Mouse (Mus musculus): Measurements from ENCODE around the gene Tas1r2. TPM values are rescaled to one million over a fixed set of nuclear protein-coding genes. Genes with fewer than 3 reads are reported as not detected.

The Tas1r2 gene
- total and polyA plus RNA-seq, 2 experiments from 2014 or later: 0.05 TPM; not detected in 1

GRCm38 (mm10) chr4:139683728-139684638, 30.6 kb downstream of the Tas1r2 start:
- no peak for TF ChIP-seq CTCF (IDR thresholded peaks at IDR 0.05; ENCODE audit: low read depth)
- WGBS: 77% methylated on average over 22 of the region's 22 CpGs
- no peaks in the 10 kb centered on the region for H3K27me3 ChIP-seq (ENCODE audit: insufficient read depth, low read length)

GRCm38 (mm10) chr4:139684639-139685017, 31.3 kb downstream of the Tas1r2 start:
- peak; percentile 81 for DNase-seq
- Histone ChIP-seq H3K4me3 (ENCODE audit: low read depth, low read length) (no peak overlapping the region), H3K27me3 (ENCODE audit: insufficient read depth, low read length) (no peaks in the 10 kb centered on the region), H3K36me3 (ENCODE audit: insufficient read depth) (no peaks in the 10 kb centered on the region), H3K4me1 (ENCODE audit: insufficient read depth) (no peaks in the 10 kb centered on the region), H3K9me3 (ENCODE audit: low read length) (0 out of 2 replicates have a peak, but pooled peaks cover 4% of the 10 kb centered on the region), H3K27ac (ENCODE audit: low read depth, low read length) (no peak overlapping the region), H3K9ac (no peak overlapping the region), H3K4me2 (ENCODE audit: low read depth) (no peak overlapping the region)
- no peak for ATAC-seq
- peak; percentile 85 for TF ChIP-seq CTCF (IDR thresholded peaks at IDR 0.05; ENCODE audit: low read depth)
- 14% methylated on average over 3 of the region's 3 CpGs for WGBS

More at GRCm38 (mm10) chr4:139683728-139684638, 30.6 kb downstream of the Tas1r2 start:
- H3K4me2 ChIP-seq (ENCODE audit: low read depth): no peak overlapping the region
- H3K4me1 ChIP-seq (ENCODE audit: insufficient read depth): no peaks in the 10 kb centered on the region
- DNase-seq (no peak), ATAC-seq (no peak)
- H3K4me3 ChIP-seq (ENCODE audit: low read depth, low read length): no peak overlapping the region
- no peak overlapping the region for H3K9ac ChIP-seq
- H3K27ac ChIP-seq (ENCODE audit: low read depth, low read length): no peak overlapping the region
- no peaks in the 10 kb centered on the region for H3K36me3 ChIP-seq (ENCODE audit: insufficient read depth)
- 0 out of 2 replicates have a peak, but pooled peaks cover 4% of the 10 kb centered on the region for H3K9me3 ChIP-seq (ENCODE audit: low read length)

DNA sequence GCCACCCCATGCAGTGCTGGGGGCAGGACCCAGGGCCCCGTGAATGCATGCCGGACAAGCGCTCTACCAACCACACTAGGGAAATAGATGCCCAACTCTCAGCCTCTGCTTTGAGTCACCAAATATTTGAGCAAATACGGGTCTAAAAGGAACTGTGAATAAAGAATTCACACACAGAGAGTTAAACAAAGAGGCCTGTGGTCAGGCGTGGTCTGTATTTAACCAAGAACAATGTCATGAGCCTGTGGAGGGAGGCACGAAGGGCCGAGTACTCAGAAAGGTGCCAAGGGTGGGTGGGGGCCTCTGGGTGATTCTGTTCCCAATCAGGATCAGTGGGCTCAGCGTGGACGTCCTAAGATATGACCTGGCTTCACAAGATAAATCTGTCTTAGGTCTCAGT, 34.7 kb downstream of the Tas1r2 start:
- Histone ChIP-seq H3K4me2 (ENCODE audit: low read depth) (no peak overlapping the region), H3K27me3 (ENCODE audit: insufficient read depth, low read length) (no peaks in the 10 kb centered on the region), H3K4me3 (ENCODE audit: low read depth, low read length) (no peak overlapping the region), H3K4me1 (ENCODE audit: insufficient read depth) (no peaks in the 10 kb centered on the region), H3K9ac (no peak overlapping the region), H3K9me3 (ENCODE audit: low read length) (no peaks in the 10 kb centered on the region), H3K36me3 (ENCODE audit: insufficient read depth) (no peaks in the 10 kb centered on the region), H3K27ac (ENCODE audit: low read depth, low read length) (no peak overlapping the region)
- no peak for TF ChIP-seq CTCF (IDR thresholded peaks at IDR 0.05; ENCODE audit: low read depth)
- no peak for DNase-seq
- 46% methylated on average over 9 of the region's 9 CpGs for WGBS
- ATAC-seq: no peak

DNA sequence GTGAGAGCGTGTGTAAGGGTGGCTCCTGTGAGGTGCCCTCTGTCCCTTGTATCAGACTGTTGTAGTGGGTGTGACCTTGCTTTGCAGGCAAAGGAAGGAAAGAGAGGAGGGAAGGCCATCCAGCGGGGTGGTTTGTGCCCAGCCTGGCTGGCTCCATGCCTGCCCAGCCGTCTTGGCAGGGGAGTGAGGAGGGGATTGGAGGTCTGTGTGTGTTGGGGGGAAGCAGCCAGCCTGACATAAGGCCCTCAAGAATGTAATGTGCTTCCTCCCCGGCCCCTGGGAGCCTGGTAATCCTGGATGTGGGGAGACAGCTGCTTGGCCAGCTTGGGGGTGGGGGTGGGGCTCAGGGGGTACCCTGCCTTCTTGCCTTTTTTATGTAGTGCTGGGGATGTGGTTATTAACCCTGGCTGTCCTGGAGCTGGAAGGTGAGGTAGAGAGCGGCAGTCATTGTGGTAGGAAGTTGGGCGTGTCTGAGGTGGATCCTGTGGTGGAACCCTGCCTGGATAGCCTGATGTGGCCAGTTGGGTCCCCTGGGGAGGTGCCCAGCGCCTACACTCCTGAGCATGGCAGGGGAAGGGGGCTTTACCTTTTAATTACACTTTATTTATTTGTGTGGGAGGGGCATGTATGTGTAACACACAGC, 36.4 kb downstream of the Tas1r2 start:
- Histone ChIP-seq H3K4me3 (ENCODE audit: low read depth, low read length) (no peak overlapping the region), H3K4me2 (ENCODE audit: low read depth) (no peak overlapping the region), H3K27me3 (ENCODE audit: insufficient read depth, low read length) (no peaks in the 10 kb centered on the region), H3K27ac (ENCODE audit: low read depth, low read length) (no peak overlapping the region), H3K9ac (no peak overlapping the region), H3K36me3 (ENCODE audit: insufficient read depth) (no peaks in the 10 kb centered on the region), H3K9me3 (ENCODE audit: low read length) (no peaks in the 10 kb centered on the region), H3K4me1 (ENCODE audit: insufficient read depth) (no peaks in the 10 kb centered on the region)
- WGBS: 27% methylated on average over 7 of the region's 7 CpGs
- DNase-seq: no peak
- no peak for TF ChIP-seq CTCF (IDR thresholded peaks at IDR 0.05; ENCODE audit: low read depth)
- ATAC-seq: no peak

DNA sequence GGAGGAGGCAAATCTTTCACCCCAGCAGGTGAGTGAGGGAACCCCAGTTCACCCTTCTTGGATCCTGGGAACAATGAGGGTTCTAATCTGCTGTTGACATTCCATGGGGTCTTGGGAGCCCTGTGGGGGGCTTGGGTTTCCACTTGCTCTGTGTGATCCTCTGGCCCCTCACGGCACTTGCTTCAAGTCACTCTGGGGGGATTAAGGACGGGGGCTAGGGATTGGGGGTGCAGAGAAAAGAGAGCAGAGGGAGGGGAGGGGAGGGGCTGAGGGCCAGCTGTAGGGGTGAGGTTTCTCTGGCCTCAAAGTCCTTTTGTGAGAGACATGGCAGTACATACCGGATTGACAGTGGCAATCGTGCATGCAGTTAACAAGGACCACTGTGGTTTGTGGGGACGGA, 40.0 kb downstream of the Tas1r2 start:
- Histone ChIP-seq H3K4me3 (ENCODE audit: low read depth, low read length) (no peak overlapping the region), H3K9me3 (ENCODE audit: low read length) (no peaks in the 10 kb centered on the region), H3K4me1 (ENCODE audit: insufficient read depth) (no peaks in the 10 kb centered on the region), H3K9ac (no peak overlapping the region), H3K4me2 (ENCODE audit: low read depth) (no peak overlapping the region), H3K27me3 (ENCODE audit: insufficient read depth, low read length) (no peaks in the 10 kb centered on the region), H3K27ac (ENCODE audit: low read depth, low read length) (no peak overlapping the region), H3K36me3 (ENCODE audit: insufficient read depth) (no peaks in the 10 kb centered on the region)
- TF ChIP-seq CTCF (IDR thresholded peaks at IDR 0.05; ENCODE audit: low read depth): no peak
- DNase-seq (no peak), ATAC-seq (no peak)
- WGBS: 15% methylated on average over 5 of the region's 5 CpGs

DNA sequence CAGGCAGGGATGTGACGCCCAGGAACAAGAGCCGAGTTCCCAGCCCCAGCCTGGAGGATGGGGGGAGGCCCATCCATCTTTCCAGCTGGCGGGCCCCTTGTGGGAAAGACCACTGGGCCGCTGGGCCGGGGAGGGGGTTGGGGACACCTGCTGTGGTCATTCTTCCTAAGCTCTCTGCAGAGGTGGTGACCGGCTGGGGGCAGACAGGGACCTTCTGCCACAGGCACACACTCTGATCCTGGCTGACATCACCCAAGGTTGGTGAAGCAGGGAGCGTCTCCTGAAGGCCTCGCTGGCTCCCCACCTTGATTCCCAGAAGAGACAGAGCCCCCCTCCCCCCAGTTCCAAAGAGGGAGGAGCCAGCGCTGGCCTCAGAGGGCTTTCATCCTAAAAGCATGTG, 44.4 kb downstream of the Tas1r2 start:
- Histone ChIP-seq H3K27ac (ENCODE audit: low read depth, low read length) (no peak overlapping the region), H3K27me3 (ENCODE audit: insufficient read depth, low read length) (no peaks in the 10 kb centered on the region), H3K4me2 (ENCODE audit: low read depth) (no peak overlapping the region), H3K9ac (no peak overlapping the region), H3K9me3 (ENCODE audit: low read length) (no peaks in the 10 kb centered on the region), H3K36me3 (ENCODE audit: insufficient read depth) (no peaks in the 10 kb centered on the region), H3K4me3 (ENCODE audit: low read depth, low read length) (no peak overlapping the region), H3K4me1 (ENCODE audit: insufficient read depth) (no peaks in the 10 kb centered on the region)
- ATAC-seq (no peak), DNase-seq (no peak)
- TF ChIP-seq CTCF (IDR thresholded peaks at IDR 0.05; ENCODE audit: low read depth): no peak
- 12% methylated on average over 9 of the region's 9 CpGs for WGBS

DNA sequence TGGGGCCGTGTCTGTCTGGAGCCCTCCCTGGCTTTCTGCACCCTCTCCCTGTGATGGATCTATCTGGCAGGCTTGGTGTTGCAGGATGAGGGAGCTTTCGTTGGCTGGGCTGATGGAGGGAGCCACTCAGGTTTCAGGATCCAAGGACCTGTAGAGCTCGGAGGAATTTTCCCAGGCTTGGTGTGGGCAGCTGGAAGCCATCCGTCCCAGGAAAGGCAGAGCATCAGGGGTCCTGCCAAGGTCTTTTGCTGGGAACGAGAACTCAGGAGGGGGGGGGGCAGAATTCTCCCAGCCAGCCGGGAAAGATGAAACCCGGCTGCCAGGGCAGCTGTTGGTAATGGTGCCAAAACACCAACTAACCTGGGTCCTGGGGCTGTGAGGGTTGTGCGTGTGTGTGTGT, 45.3 kb downstream of the Tas1r2 start:
- Histone ChIP-seq H3K36me3 (ENCODE audit: insufficient read depth) (no peaks in the 10 kb centered on the region), H3K9me3 (ENCODE audit: low read length) (no peaks in the 10 kb centered on the region), H3K27ac (ENCODE audit: low read depth, low read length) (no peak overlapping the region), H3K4me2 (ENCODE audit: low read depth) (no peak overlapping the region), H3K4me1 (ENCODE audit: insufficient read depth) (no peaks in the 10 kb centered on the region), H3K27me3 (ENCODE audit: insufficient read depth, low read length) (no peaks in the 10 kb centered on the region), H3K4me3 (ENCODE audit: low read depth, low read length) (no peak overlapping the region), H3K9ac (no peak overlapping the region)
- TF ChIP-seq CTCF (IDR thresholded peaks at IDR 0.05; ENCODE audit: low read depth): no peak
- DNase-seq: no peak
- no peak for ATAC-seq
- 73% methylated on average over 8 of the region's 8 CpGs for WGBS

All from forebrain, postnatal 0 days (tissue).